Mouse (Mus musculus) lung, adult 2 months (tissue): ENCODE measurements at regions not wholly inside any gene's neighbourhood (a gene's known extent, or its start where the extent isn't known, plus 50 kb on each side); places are given as distances from the start of the nearest gene placed in this dataset.

ENCODE experiments used
- CTCF ChIP-seq: fragments of 200-500 bp; IDR thresholded peaks from 2 replicates; pipeline ENCODE4 v1.5.1; 2011; ENCODE audit warnings: mild to moderate bottlenecking, low read length, control low read depth; ENCODE audit not compliant: insufficient read depth
- POLR2A ChIP-seq: fragments of 200-500 bp; IDR thresholded peaks from 2 replicates; pipeline ENCODE4 v1.6.1; 2011; ENCODE audit warnings: low read depth, mild to moderate bottlenecking, control low read depth, low read length, borderline replicate concordance; ENCODE audit errors: extremely low read depth

DNA sequence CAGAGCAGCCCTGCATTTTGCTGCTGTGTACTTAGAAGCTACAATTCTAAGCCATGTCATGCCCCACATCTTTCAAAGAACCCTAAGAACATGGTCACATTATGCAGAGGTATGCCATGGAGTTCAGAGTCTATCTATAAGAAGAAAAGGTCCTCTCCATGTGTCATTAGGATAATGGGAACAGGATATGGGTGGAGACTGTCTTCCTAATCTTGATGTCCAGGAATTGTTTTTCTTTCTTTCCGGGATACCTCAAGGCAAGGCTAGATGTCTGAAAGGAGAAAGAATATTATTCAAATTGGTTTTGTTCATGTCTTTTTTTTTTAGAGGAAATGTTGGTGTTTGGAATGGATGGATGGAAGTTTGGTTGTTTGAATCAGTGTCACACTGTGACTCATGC is 477.3 kb upstream of the Gm26657 start:
- TF ChIP-seq CTCF (no peak), POLR2A (no peak)
